Mouse (Mus musculus): Measurements from ENCODE around the gene Pusl1.

Gene Pusl1

DNA sequence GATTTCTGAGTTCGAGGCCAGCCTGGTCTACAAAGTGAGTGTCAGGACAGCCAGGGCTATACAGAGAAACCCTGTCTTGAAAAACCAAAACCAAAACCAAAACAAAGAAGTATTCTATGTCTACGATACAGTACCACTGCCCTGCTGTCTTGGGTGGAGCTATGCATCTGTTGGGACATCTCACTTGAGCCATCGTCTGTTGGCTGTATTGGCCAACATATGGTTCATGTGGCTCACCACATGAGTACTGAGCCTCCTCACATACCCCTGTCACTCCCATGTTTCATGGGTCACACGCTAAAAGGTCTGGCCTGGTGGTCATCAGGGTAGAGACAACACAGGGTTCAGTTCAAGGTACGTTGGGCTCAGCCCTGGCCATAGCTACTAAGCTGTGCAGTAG, 5.3 kb downstream of the Pusl1 start:
- DNase-seq: no peak

DNA sequence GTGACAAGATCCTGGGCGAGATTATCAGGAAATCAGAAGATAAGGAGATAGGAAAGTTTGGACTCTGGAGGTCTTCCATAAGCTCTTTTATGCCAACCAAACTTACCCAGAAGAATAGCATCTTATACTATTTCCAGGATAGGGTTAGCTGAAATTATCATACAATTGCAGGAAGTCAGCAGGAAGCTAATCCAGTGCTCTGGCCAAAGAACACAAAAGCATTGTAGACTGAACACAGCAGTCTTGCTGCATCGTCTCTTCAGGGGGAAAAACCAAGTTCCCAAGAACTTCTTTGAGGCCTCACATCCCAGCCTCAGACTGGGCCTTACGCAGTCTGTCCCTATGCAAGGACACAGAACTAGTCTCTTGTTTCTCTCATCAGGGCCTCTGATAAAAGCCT, 8.0 kb downstream of the Pusl1 start:
- DNase-seq: no peak

DNA sequence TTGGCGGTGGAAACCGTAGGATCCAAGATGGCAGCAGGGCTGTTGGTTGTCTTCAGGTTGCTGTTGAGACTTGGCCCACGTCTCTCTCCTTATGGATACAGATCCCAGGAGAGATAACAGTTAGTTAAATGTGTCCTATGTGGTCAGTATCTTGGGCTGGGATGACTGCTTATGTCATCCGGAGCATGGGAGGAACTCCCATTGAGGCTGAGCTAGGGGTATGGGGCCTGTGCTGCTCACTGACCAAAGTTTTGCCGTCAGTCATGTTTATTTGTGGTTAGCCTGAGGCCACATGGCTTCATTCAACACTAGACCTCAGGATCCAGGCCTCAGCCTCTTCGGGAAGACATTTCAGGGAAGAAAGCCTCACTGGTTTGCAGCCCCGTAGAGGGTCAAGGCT, 20.2 kb downstream of the Pusl1 start:
- no peak for DNase-seq

DNA sequence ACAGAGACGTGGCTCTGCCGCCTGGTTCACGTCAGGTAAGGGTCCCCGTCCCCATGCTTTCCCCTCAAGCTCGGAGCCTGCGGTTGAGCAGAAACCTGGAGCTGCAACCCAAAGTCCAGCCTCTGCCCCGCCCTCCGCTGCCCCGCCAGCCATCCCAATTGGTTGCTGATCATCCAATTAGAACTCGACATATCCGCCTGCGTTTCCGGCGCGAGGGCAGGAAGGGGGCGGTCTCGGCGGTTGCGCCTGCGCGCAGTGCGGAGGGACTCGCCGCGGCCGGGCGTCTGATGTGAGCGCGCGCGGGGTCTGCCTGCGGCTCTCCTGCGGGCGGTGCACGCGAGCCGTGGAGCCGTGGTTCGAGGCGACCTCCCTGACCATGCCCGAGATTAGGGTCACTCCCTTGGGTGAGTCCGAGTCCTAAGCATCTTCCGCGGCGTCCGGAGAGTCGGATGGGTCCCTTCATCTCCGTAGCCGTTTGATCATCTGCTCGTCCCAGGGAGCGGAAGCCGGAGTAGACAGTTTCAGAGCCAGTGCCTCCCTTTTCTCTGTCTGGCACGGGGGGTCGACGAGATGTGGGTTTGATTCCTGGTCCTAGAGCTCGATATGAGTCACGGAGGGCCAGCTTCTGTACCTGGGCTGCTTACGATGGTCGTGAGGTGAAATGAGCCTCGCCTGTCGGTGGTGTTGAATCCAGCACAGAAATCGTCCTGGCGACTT, 22.1 kb downstream of the Pusl1 start, which contains the start of the genes Cptp and Ints11:
Gene Cptp, minus strand, starts transcription at position 124 of the 717 bp plus-strand sequence.
Gene Ints11, plus strand, starts transcription at position 230 of the 717 bp plus-strand sequence.
- DNase-seq: peak; percentile 97

DNA sequence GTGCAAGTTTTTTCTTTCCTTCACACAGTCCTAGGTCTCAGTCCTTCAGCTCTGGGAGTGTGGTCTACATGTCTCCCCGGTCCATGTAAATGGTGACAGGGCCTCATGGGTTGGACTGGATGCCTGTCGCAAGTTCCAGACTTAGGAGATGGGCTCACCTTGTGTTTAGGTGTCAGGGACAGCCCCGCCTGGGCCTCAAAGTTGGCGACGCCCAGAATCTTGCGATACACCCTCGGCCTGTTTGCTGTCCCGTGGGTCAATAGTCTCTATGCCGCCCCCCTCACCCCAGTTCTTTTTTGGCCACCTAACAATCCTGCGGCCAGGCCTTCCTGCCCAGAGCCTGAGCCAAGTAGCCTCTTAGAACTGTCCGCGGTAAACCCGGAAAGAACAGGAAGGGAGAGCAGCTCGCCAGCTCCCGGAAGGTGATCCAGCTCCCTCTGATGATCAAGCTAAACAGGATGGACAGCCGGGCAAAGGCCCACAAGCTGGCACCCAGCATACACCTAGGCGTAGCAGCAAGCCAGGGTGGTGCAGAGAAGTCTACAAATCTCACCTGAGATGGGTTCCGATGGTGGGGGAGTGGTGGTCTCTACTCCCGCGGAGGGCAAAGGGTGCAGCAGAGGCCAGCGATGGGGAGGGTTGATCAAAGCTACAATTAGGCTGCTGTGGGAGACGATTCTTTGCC, 22.8 kb downstream of the Pusl1 start:
- no peak for DNase-seq

DNA sequence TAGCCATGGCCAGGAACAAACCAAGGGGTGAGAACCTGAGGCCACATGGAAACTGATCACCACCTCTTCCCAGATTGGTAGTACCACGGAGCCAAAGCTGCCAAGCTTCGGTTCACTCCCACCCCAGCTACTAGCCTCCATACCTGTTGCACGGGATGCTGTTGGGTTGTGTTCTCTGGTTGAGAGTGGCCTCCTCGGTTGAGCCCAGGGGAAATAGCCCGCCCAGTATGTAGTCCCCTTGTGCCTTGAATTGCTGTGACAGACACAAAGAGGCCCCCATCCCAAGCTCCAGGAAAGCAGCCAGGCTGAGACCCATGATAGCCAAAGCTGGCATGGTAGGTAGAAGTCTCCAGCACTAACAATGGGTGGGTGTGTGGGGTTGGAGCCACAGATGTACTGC, 28.6 kb downstream of the Pusl1 start, which contains the start of gene Tas1r3:
Gene Tas1r3, minus strand, starts transcription at position 362 of the 400 bp plus-strand sequence.
- no peak for DNase-seq

DNA sequence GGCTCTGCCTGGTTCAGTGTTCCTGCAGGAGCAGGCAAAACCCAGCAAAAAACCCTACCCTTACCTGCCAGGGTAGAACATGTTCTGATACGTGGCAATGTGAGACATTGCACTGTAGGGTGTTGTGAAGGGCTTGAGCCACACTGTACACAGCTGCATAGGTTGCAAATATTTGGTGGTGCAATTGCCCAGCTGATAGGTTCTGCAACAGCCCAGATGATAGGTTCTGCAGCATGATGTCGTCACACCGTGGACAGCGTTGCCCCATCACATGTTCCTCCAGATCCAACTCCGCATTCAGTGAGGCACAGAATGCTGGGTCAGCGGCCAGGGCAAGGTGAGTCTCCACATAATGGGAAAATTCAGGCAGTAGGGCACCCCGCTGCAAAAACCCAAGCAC, 29.8 kb downstream of the Pusl1 start:
- DNase-seq: no peak

DNA sequence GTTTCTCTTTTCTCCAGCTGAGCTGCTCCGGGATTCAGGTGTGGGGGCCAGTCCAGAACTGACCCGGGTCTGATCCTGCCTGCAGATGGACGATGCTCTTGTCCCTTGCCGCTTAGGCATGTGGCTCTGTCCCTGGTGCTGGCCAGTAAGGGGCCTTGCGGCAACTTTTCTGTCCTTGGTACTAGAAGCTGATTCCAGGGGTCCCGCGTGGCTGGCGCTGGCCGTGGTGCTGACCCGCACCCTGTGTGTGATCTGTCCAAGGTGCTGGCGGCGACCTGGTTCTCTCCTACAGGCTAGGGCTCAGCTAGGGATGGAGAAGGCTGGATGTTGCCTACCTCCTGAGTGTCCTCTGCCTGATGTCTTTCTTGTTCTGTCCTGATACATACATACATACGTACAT, 32.3 kb downstream of the Pusl1 start:
- DNase-seq: peak; percentile 49

DNA sequence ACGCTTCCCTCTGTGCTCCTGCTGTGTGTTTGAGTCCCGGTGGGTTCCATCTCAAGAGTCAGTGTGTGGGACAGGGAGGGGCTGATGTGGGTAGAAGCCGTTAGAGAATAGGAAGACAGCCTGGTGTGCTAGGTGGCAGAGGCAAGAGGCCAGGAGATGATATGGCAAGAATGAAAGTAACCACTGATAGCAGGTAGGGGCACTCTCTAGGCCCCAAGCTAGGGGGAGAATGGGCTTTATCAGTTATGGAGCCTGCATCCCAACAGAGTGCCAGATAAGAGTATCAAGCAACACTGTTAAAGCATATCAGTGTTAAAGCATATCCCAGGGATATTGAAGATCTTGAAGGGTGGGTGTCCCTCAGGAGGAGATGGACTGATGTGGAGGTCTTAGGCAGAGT, 34.7 kb downstream of the Pusl1 start:
- no peak for DNase-seq

DNA sequence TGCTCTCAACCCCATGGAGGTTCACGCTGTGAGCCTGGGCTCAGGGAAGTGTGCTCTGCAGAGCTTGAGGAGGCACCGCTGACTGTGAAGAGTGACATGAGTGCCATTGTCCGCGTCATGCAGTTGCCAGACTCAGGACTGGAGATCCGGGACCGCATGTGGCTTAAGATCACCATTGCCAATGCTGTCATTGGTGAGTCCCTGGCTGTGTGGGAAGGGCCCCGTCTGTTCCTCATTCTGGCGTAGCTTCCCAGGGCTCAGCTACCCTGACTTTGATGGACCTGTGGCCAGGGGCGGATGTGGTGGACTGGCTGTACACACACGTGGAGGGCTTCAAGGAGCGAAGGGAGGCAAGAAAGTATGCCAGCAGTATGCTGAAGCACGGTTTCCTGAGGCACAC, 35.5 kb downstream of the Pusl1 start:
- no peak for DNase-seq

DNA sequence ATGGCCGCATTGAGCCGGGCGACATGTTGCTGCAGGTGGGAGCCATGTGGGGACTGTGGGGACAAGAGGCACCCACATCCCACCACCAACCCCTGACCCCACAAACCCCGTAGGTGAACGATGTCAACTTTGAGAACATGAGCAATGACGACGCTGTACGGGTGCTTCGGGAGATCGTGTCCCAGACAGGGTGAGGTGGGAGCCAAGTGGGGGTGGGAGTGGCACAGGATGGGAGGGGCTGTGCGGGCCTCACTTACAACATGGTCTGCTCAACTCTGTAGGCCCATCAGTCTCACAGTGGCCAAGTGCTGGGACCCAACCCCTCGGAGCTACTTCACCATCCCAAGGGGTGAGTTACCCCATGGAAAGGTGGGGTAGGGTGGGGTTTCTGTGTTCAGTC, 36.6 kb downstream of the Pusl1 start:
- DNase-seq: no peak

DNA sequence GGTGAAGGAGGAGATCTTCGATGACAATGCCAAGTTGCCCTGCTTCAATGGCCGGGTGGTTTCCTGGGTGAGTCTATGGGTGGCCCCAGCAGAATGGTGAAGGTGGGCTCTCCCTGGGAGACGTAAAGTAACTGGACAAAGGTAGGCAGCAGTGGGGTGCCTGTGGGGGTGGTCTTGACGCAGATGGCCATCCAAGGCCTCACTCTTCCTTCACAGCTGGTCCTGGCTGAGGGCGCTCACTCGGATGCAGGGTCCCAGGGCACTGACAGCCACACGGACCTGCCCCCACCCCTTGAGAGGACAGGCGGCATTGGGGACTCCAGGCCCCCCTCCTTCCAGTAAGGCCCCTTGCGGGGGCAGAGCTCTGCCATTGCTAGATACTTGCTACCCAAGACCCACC, 38.2 kb downstream of the Pusl1 start:
- DNase-seq: no peak

DNA sequence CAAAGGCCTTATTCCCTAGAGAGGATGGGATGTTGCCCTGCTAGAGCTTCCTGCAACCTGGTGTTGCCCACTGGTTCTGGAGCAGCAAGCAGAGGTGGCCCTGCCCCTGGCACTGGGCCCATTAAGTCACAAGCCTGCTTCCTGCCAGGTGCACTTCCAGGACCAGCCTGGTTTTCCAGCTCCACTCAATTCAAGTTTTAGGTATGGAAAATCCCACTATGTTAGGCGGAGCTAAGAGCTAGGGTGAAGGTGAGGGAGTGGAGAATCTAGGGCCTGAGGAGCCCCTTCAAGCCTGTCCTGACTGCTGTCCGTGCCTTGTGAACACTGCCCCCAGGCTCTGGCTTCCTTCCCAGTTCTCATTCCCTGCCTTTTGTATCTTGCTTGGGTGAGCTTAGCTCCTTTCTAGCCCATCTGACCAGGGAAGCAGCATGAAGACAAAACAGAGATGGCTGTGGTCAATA, 39.6 kb downstream of the Pusl1 start:
- no peak for DNase-seq

DNA sequence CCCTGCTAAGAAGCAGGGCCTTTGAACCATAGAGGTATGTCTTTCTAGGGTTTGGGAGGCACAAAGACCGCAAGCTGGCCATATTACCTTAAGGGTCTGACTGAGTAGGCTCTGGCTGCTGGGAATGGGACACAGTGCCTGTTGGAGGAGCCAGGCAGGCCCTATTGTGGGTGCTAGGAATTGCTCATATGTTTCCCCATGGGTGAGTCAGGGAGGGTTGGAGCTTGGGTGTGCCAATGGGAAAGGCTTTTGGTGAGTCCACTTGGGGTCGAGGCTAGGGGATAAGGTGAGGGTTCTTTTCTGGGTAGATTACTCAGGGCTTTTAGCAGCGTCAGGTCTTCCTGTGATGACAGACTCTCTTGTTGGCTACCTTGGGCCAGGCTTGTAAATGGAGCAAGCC, 40.2 kb downstream of the Pusl1 start:
- DNase-seq: no peak

DNA sequence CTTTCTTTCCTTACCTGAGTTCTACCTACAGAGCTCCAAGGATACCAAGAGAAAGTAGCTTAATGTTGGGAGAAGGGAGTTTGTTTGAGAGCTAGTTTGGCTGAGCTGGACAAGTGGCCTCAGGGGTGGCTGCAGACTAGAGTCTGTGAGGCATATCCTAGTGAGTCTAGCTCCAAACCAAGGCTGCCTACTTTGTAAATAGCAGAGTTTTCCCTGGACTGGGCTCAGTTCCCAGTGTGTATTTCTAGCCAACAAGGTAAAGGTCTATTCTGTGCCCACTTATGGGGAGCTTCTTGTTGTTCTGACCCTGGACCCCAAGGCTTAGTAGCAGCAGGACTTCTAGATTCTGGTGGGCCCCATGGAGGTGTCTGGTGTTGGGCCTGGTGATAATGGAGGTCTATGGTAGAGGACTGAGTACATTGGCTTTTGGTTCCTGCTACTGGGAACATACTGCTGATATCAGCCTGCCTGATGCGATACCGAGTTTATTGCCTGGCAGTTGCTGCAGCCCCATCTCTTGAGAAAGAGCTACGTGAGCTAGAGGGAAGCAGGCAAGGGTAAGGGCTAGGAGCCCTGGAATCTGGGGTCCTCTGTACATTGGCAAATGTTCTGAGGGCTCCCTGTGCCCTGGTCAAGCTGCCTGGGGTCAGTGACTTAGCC, 41.7 kb downstream of the Pusl1 start:
- no peak for DNase-seq

DNA sequence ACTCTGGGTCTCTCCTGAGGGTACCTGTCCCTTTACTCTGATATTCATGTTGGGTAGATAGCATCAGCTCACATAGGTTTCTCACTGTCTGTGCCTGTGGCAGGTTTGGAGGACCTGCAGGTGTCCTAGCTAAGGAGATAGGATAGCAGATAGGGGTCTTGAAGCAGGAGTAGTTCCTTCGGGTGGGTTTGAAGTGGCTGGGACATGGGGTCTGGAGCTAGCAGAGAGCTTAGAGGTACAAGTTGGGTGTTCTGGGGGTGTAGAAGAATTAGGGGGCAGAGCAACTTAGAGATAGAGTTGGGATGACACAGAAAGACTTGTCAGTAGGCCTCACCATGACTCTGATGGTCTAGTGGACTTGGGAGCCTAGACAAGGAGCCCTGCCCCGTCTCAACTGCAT, 42.2 kb downstream of the Pusl1 start:
- DNase-seq: no peak

DNA sequence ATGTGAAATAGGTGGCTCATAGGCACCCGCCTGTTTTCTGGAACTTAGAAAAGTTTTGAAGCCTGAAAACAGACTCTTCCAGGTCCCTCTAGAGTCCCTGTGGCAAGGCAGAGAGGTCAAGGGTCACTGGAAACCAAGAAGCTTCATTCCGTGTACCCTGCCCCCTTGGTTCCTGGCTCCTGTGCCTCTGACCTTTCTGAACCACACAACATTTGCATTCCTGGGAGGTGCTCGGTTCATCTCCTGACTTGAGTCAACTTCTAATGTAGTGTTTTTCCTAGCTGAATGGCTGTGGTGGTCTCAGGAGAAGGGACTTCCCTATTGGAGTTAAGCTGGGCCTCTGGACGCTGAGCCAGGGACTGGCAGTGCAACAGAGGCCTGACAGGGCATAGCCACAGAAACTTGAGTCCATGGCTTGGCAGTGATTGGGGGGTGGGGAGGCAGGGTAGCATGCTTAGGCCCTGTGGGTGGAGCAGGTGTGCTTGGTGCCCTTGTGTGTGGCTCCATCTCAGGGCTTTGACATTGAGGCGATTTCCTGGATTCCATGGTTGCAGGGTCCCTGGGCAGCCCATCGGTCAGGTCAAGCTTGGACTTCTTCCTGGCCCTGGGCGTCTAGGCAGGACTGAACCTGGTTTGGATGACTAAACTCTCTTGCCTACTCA, 43.0 kb downstream of the Pusl1 start:
- no peak for DNase-seq

DNA sequence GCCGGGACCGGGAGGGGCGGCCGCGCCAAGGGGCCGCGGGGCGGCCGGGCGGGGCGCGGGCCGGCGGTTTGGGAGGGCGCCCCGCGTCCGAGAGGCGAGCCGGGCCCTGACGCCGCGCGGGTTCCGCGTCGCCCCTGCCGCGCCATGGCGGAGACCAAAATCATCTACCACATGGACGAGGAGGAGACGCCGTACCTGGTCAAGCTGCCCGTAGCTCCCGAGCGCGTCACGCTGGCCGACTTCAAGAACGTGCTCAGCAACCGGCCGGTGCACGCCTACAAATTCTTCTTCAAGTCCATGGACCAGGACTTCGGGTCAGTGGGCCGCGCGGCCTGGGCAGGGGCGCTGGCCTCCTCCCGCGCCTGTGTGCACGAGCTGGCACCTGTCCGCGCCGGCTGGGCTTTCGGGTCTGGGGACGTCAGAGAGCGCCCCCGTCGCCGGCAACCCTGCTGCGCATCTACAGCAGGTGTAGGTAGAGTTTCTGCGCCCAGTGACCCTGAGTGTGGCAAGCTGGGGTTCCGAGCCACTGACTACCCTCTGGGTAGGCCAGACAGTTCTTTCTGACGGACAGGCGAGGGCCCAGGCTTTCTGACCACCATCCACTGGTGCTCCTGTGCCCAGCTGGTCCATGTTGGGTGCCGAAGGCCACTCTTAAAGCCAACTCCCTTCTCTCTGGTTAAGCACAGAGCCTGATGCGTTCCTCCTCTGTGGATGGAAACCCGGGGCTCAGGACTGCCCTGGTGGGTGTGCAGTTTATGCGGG, 43.8 kb downstream of the Pusl1 start:
- DNase-seq: peak; percentile 64

DNA sequence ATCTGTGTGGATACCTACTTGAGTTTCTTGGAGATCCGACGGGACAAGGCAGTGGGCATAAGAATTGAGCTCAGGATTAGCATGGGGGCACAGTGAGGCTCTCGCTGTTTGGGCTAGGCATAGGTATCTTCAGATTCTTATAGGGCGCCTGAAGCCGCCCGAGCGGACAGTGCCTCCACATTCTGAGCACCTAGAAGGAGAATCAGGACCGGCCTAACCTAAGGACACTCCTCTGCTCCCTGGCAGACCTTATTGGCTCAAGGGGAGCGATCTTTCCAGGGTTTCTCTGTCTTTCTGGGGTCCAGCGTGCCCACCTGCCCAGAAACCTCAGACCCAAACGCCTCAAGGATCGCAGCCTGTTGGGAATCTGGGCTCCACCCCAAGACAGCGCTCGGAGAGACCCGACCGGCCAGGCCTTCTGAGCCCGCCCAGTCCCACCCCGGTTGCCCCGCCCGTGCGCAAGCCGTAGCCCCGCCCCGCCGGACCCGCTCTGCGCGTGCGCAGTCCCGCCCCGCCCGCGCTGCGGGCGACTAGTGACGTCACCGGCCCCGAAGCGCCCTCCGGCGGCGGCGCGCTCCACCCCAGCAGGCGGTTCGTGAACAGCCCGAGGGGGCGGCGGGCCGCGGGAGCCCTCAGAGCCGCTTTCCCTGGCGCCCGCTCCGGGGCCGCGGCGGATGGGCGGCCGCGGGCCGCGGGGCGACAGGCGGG, 44.6 kb downstream of the Pusl1 start, which contains the start of gene Dvl1:
Gene Dvl1, plus strand, starts transcription at position 532 of the 708 bp plus-strand sequence.
- DNase-seq: peak; percentile 97

DNA sequence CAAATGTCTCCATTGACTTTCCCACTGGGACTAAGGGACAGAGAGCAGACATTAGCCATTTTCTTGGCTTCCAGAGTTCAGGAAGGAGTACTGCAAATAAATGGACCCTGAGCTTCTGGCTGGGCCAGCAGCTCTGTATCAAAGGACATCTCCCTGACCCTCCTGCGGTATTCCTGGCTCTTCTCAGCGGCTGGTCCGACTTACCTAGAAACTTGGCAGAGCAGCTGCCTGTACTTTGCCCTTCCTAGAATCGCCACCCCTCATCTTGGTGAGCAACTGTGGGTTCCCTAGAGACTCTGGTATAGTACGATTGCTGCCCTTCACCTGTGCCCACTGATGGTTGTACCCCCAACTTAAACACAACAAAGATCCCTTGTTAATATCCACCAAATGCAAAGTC, 48.4 kb downstream of the Pusl1 start:
- no peak for DNase-seq

DNA sequence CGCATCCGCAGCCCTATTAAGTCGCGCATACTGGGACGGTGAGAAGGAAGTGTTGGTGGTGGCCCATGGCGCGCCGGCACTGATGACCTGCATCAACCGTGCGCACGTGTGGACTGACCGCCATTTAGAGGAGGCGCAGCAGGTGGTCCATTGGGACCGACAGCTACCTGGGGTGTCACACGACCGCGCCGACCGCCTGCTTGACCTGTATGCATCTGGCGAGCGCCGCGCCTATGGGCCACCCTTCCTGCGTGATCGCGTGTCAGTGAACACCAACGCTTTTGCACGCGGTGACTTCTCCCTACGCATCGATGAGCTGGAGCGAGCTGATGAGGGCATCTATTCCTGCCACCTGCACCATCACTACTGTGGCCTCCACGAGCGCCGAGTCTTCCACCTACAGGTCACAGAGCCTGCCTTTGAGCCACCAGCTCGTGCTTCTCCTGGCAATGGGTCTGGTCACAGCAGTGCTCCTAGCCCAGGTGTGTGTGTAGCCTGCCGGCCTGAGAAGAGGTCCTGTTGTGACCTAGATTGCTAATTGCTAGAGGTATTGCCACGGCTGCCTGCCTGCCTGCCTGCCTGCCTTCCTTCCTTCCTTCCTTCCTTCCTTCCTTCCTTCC, 49.8 kb downstream of the Pusl1 start:
- DNase-seq: no peak
